Mouse (Mus musculus): Measurements from ENCODE around the gene Doxl2.
"Not testable (repeated sequence)": the region's sequence is repeated elsewhere in the genome, so short reads cannot be mapped to it uniquely, and the experiment has no call there.

DNA sequence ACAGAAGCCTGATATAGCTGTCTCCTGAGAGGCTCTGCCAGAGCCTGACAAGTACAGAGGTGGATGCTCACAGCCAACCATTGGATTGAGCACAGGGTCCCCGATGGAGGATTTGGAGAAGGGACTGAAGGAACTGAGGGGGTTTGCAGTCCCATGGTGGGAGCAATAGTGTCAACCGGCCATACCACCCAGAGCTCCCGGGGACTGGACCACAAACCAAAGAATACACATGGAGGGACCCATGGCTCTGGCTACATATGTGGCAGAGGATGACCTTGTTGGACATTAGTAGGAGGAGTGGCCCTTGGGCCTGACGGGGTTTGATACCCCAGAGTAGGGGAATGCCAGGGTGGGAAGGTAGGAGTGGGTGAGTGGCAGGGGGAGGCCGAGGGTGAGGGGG lies 8.1 kb upstream of the Doxl2 start:
- TF ChIP-seq CTCF, POLR2A (IDR thresholded peaks at IDR 0.05; ENCODE audit: insufficient read depth, low read depth, low read length): not testable (repeated sequence)

Measured in olfactory bulb, adult 2 months (tissue).